Mouse (Mus musculus) heart, embryonic 12.5 days (tissue): ENCODE data around the gene Sema3d. TPM values are rescaled to one million over a fixed set of nuclear protein-coding genes. Genes with fewer than 3 reads are reported as not detected.

ENCODE experiments used
- ATAC-seq: fragments of 200-750 bp; cut with Nextera tagmentation; 2 replicates; pipeline ENCODE4 v1.8.0; 2017; ENCODE audit warnings: moderate TSS enrichment, moderate library complexity; ENCODE audit not compliant: insufficient number of reproducible peaks, low FRiP score
- H3K27ac ChIP-seq: fragments of 300-500 bp; sonication (generic); 2 replicates; pipeline ENCODE4 v1.5.1; 2016; ENCODE audit warnings: mild to moderate bottlenecking, moderate library complexity; ENCODE audit not compliant: poor library complexity, severe bottlenecking
- H3K27me3 ChIP-seq: fragments of 300-500 bp; sonication (generic); replicated peaks from 2 replicates; pipeline ENCODE4 v1.6.1; 2016; ENCODE audit warnings: mild to moderate bottlenecking, moderate library complexity
- H3K36me3 ChIP-seq: fragments of 300-500 bp; sonication (generic); 2 replicates; pipeline ENCODE4 v1.6.1; 2016; ENCODE audit warnings: mild to moderate bottlenecking, moderate library complexity
- H3K4me1 ChIP-seq: fragments of 300-500 bp; sonication (generic); replicated peaks from 2 replicates; pipeline ENCODE4 v1.6.1; 2016; ENCODE audit warnings: mild to moderate bottlenecking
- H3K4me2 ChIP-seq: fragments of 300-500 bp; sonication (generic); 2 replicates; pipeline ENCODE4 v1.6.1; 2016; ENCODE audit warnings: mild to moderate bottlenecking, moderate library complexity
- H3K4me3 ChIP-seq: fragments of 300-500 bp; sonication (generic); 2 replicates; pipeline ENCODE4 v1.5.1; 2016; ENCODE audit warnings: mild to moderate bottlenecking
- H3K9ac ChIP-seq: fragments of 300-500 bp; sonication (generic); 2 replicates; pipeline ENCODE4 v1.6.1; 2016; ENCODE audit warnings: mild to moderate bottlenecking, moderate library complexity
- H3K9me3 ChIP-seq: fragments of 300-500 bp; sonication (generic); replicated peaks from 2 replicates; pipeline ENCODE4 v1.6.1; 2016; ENCODE audit warnings: mild to moderate bottlenecking, moderate library complexity
- WGBS: fragments of 180-500 bp; shearing (Covaris S2); methylation state at CpG from one replicate; pipeline ENCODE4 v1.1.7; 2016; 5-methylcytosine and 5-hydroxymethylcytosine counted together
- polyA plus RNA-seq: library from polyadenylated mRNA; unstranded; fragments of >200 nt; fragmentation: Nextera tagmentation; extraction: Ambion mirVana; gene quantifications from 2 replicates; pipeline ENCODE4 v1.2.1, GENCODE M21; 2016

Sema3d gene
- polyA plus RNA-seq, 1 experiment from 2014 or later = 16.0 TPM

- 53% methylated on average over 8 of the region's 8 CpGs for WGBS
- Histone ChIP-seq H3K9me3 (no peaks in the 10 kb centered on the region), H3K4me3 (no peak overlapping the region), H3K4me1 (no peaks in the 10 kb centered on the region), H3K9ac (no peak overlapping the region), H3K36me3 (no peaks in the 10 kb centered on the region), H3K4me2 (no peak overlapping the region), H3K27ac (no peak overlapping the region), H3K27me3 (no peaks in the 10 kb centered on the region)
- no peak for ATAC-seq
Observed at GRCm38 (mm10) chr5:12634227-12634980, 251.2 kb downstream of the Sema3d start.

- no peaks in the 10 kb centered on the region for H3K27me3 ChIP-seq
- no peaks in the 10 kb centered on the region for H3K36me3 ChIP-seq
- no peaks in the 10 kb centered on the region for H3K9me3 ChIP-seq
- H3K27ac ChIP-seq = no peak overlapping the region
- no peak overlapping the region for H3K4me2 ChIP-seq
- no peak for ATAC-seq
- H3K4me3 ChIP-seq = no peak overlapping the region
- H3K4me1 ChIP-seq = no peaks in the 10 kb centered on the region
- WGBS = 78% methylated on average over 7 of the region's 7 CpGs
- H3K9ac ChIP-seq = no peak overlapping the region
Observed at GRCm38 (mm10) chr5:12637763-12638468, 254.7 kb downstream of the Sema3d start.
